Mouse (Mus musculus): Measurements from ENCODE around the gene Zc3h15. TPM values are rescaled to one million over a fixed set of nuclear protein-coding genes. Genes with fewer than 3 reads are reported as not detected.
"Not testable (repeated sequence)": the region's sequence is repeated elsewhere in the genome, so short reads cannot be mapped to it uniquely, and the experiment has no call there.

The Zc3h15 gene
- polyA plus RNA-seq, 1 experiment = 39.9 TPM

GRCm38 (mm10) chr2:83698484-83698883 is 54.2 kb downstream of the Zc3h15 start:
- H3K27ac ChIP-seq (ENCODE audit: control insufficient read depth, insufficient read depth, low read depth, low read length) = no peak overlapping the region
- H3K4me1 ChIP-seq (ENCODE audit: control insufficient read depth, insufficient read depth, low read length) = no peaks in the 10 kb centered on the region; the same call in 1 of the 2 replicates
- no peak overlapping the region for H3K4me3 ChIP-seq (ENCODE audit: control insufficient read depth, low read depth, low read length)
- H3K36me3 ChIP-seq (ENCODE audit: control insufficient read depth, insufficient read depth, low read length) = no peaks in the 10 kb centered on the region
- no peaks in the 10 kb centered on the region for H3K27me3 ChIP-seq (ENCODE audit: control insufficient read depth, insufficient read depth, low read length)
- no peak for TF ChIP-seq CTCF (IDR thresholded peaks at IDR 0.05; ENCODE audit: control insufficient read depth, insufficient read depth, insufficient replicate concordance, low read depth, low read length)
- TF ChIP-seq POLR2A (IDR thresholded peaks at IDR 0.05; ENCODE audit: control insufficient read depth, low read depth, low read length) = no peak

GRCm38 (mm10) chr2:83699324-83699723 is 55.1 kb downstream of the Zc3h15 start:
- no peaks in the 10 kb centered on the region for H3K27me3 ChIP-seq (ENCODE audit: control insufficient read depth, insufficient read depth, low read length)
- TF ChIP-seq CTCF (IDR thresholded peaks at IDR 0.05; ENCODE audit: control insufficient read depth, insufficient read depth, insufficient replicate concordance, low read depth, low read length) (no peak), POLR2A (IDR thresholded peaks at IDR 0.05; ENCODE audit: control insufficient read depth, low read depth, low read length) (no peak)
- peak overlapping the region; percentile 62 for H3K4me3 ChIP-seq (ENCODE audit: control insufficient read depth, low read depth, low read length)
- no peak overlapping the region for H3K27ac ChIP-seq (ENCODE audit: control insufficient read depth, insufficient read depth, low read depth, low read length)
- no peaks in the 10 kb centered on the region for H3K36me3 ChIP-seq (ENCODE audit: control insufficient read depth, insufficient read depth, low read length)
- no peaks in the 10 kb centered on the region; the same call in 1 of the 2 replicates for H3K4me1 ChIP-seq (ENCODE audit: control insufficient read depth, insufficient read depth, low read length)

GRCm38 (mm10) chr2:83700667-83701066 is 56.4 kb downstream of the Zc3h15 start:
- Histone ChIP-seq H3K27ac (ENCODE audit: control insufficient read depth, insufficient read depth, low read depth, low read length) (peak overlapping the region; percentile 10; the same call in 1 of the 2 replicates), H3K27me3 (ENCODE audit: control insufficient read depth, insufficient read depth, low read length) (no peaks in the 10 kb centered on the region), H3K36me3 (ENCODE audit: control insufficient read depth, insufficient read depth, low read length) (no peaks in the 10 kb centered on the region), H3K4me1 (ENCODE audit: control insufficient read depth, insufficient read depth, low read length) (no peaks in the 10 kb centered on the region; the same call in 1 of the 2 replicates), H3K4me3 (ENCODE audit: control insufficient read depth, low read depth, low read length) (peak overlapping the region; percentile 67)
- TF ChIP-seq POLR2A (IDR thresholded peaks at IDR 0.05; ENCODE audit: control insufficient read depth, low read depth, low read length) = no peak
- no peak for TF ChIP-seq CTCF (IDR thresholded peaks at IDR 0.05; ENCODE audit: control insufficient read depth, insufficient read depth, insufficient replicate concordance, low read depth, low read length)

DNA sequence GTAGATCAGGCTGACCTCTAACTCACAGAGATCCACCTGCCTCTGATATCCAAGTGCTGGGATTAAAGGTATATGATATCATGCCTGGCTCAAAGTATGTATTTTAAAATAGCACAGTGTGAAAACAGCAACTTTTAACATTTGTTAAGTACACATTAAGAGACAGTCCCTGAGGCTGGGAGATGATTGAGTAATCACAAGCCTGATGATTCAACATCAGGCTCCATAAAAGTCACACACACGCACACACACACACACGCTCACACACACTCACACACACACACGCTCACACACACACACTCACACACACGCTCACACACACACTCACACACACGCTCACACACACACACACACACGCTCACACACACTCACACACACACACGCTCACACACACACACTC is 58.2 kb downstream of the Zc3h15 start:
- TF ChIP-seq CTCF (IDR thresholded peaks at IDR 0.05; ENCODE audit: control insufficient read depth, insufficient read depth, insufficient replicate concordance, low read depth, low read length) = no peak
- TF ChIP-seq POLR2A (IDR thresholded peaks at IDR 0.05; ENCODE audit: control insufficient read depth, low read depth, low read length) = no peak
- Histone ChIP-seq H3K4me3 (ENCODE audit: control insufficient read depth, low read depth, low read length) (no peak overlapping the region), H3K27me3 (ENCODE audit: control insufficient read depth, insufficient read depth, low read length) (no peaks in the 10 kb centered on the region)

GRCm38 (mm10) chr2:83705580-83706158 is 61.4 kb downstream of the Zc3h15 start:
- H3K4me3 ChIP-seq (ENCODE audit: control insufficient read depth, low read depth, low read length) = no peak overlapping the region
- no peaks in the 10 kb centered on the region for H3K36me3 ChIP-seq (ENCODE audit: control insufficient read depth, insufficient read depth, low read length)
- no peak for TF ChIP-seq POLR2A (IDR thresholded peaks at IDR 0.05; ENCODE audit: control insufficient read depth, low read depth, low read length)
- TF ChIP-seq CTCF (IDR thresholded peaks at IDR 0.05; ENCODE audit: control insufficient read depth, insufficient read depth, insufficient replicate concordance, low read depth, low read length) = no peak
- H3K27me3 ChIP-seq (ENCODE audit: control insufficient read depth, insufficient read depth, low read length) = no peaks in the 10 kb centered on the region
- H3K27ac ChIP-seq (ENCODE audit: control insufficient read depth, insufficient read depth, low read depth, low read length) = no peak overlapping the region
- H3K4me1 ChIP-seq (ENCODE audit: control insufficient read depth, insufficient read depth, low read length) = no peaks in the 10 kb centered on the region; the same call in 1 of the 2 replicates

More for the DNA sequence above, 58.2 kb downstream of the Zc3h15 start:
- Histone ChIP-seq H3K27ac (ENCODE audit: control insufficient read depth, insufficient read depth, low read depth, low read length) (no peak overlapping the region), H3K36me3 (ENCODE audit: control insufficient read depth, insufficient read depth, low read length) (no peaks in the 10 kb centered on the region), H3K4me1 (ENCODE audit: control insufficient read depth, insufficient read depth, low read length) (no peaks in the 10 kb centered on the region; the same call in 1 of the 2 replicates)

DNA sequence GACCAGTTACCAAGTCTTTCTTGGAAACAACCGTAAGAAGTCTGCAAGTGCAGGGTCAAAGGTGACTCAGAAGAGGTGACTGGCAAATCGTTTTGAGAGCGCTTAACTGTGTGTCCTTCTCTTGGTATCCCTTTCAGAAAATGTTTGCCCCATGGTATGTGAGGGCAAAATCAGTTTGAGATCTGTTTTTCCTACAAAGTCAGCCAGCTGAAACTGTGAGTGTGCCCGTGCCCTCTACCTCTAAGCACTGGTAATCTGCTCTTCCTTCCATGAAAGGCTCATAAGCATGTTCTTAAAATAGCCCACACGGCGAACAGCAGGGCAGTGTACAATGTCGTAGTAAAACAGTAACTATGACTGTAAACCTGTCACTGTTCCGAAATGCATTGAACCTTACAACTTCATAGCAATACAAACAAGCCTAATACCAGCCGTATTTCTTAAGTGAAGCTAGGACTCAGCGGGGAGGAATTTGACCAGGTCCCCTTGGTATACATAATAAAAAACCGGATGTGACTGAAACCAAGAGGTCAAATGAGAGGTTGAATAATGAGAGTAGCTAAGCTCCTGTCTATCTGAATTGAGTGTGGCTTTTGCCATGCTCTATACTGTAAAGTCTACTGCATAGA is 65.8 kb downstream of the Zc3h15 start:
- Histone ChIP-seq H3K27ac (ENCODE audit: control insufficient read depth, insufficient read depth, low read depth, low read length) (no peak overlapping the region), H3K4me3 (ENCODE audit: control insufficient read depth, low read depth, low read length) (no peak overlapping the region), H3K27me3 (ENCODE audit: control insufficient read depth, insufficient read depth, low read length) (no peaks in the 10 kb centered on the region), H3K36me3 (ENCODE audit: control insufficient read depth, insufficient read depth, low read length) (no peaks in the 10 kb centered on the region), H3K4me1 (ENCODE audit: control insufficient read depth, insufficient read depth, low read length) (no peaks in the 10 kb centered on the region)
- TF ChIP-seq CTCF (IDR thresholded peaks at IDR 0.05; ENCODE audit: control insufficient read depth, insufficient read depth, insufficient replicate concordance, low read depth, low read length) (no peak), POLR2A (IDR thresholded peaks at IDR 0.05; ENCODE audit: control insufficient read depth, low read depth, low read length) (no peak)

DNA sequence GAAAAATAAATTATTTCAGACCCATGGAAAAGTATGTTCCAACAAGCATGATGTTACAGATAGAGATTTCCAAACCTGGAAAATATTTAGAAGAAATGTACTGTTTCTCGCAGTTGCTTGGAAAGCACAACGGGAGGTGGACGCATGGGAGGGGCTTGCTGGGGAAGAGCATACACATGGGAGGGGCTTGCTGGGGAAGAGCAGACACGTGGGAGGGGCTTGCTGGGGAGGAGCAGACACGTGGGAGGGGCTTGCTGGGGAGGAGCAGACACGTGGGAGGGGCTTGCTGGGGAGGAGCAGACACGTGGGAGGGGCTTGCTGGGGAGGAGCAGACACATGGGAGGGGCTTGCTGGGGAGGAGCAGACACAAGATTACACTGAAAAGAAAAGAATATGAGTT is 69.0 kb downstream of the Zc3h15 start:
- not testable (repeated sequence) for H3K27ac ChIP-seq (ENCODE audit: control insufficient read depth, insufficient read depth, low read depth, low read length); H3K4me3 ChIP-seq (ENCODE audit: control insufficient read depth, low read depth, low read length); H3K4me1 ChIP-seq (ENCODE audit: control insufficient read depth, insufficient read depth, low read length); H3K36me3 ChIP-seq (ENCODE audit: control insufficient read depth, insufficient read depth, low read length); H3K27me3 ChIP-seq (ENCODE audit: control insufficient read depth, insufficient read depth, low read length)

All from testis, adult 2 months (tissue).